Mouse (Mus musculus) heart, postnatal 0 days (tissue): ENCODE results near the gene Traf3ip2.

Experiments
- CTCF ChIP-seq: IDR thresholded peaks from 2 replicates; pipeline ENCODE4 v1.5.1; 2016; ENCODE audit warnings: antibody characterized with exemption, control low read depth, low read depth
- EP300 ChIP-seq: IDR thresholded peaks from 2 replicates; pipeline ENCODE4 v1.6.1; 2016; ENCODE audit warnings: antibody characterized with exemption, low read depth

DNA sequence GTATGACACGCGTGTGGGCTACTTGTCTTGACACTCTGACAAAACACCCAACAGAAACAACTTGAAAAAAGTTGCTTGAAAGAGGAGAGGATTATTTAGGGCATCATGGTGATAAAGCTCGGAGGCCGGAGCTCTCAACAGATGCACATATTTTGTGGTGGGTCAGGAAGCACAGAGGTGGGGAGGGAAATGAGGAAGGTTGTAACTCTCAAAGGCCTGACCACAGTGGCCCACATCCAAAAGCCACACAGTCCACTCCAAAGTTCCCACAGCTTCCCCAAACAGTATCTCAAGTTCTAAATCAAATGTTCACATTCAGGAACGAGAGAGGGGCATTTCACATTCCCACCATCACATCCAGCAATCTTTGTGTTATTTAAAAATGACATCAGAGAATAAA is 11.7 kb upstream of the Traf3ip2 start:
- no peak for TF ChIP-seq CTCF
- no peak for TF ChIP-seq EP300
